Mouse (Mus musculus) embryo, embryonic 10.5 days (tissue): ENCODE measurements around the gene Mfsd9.

Experiments used
- DNase-seq: peaks from one replicate; pipeline ENCODE4 v3.0.0-alpha.2; 2015; ENCODE audit warnings: low spot score

The Mfsd9 gene

GRCm38 (mm10) chr1:40790324-40791141, at the start of gene Mfsd9:
Mfsd9 (minus strand) TSS chr1:40790687.
- peak; percentile 88 for DNase-seq

GRCm38 (mm10) chr1:40835468-40835867, 45.0 kb upstream of the Mfsd9 start:
- no peak for DNase-seq

DNA sequence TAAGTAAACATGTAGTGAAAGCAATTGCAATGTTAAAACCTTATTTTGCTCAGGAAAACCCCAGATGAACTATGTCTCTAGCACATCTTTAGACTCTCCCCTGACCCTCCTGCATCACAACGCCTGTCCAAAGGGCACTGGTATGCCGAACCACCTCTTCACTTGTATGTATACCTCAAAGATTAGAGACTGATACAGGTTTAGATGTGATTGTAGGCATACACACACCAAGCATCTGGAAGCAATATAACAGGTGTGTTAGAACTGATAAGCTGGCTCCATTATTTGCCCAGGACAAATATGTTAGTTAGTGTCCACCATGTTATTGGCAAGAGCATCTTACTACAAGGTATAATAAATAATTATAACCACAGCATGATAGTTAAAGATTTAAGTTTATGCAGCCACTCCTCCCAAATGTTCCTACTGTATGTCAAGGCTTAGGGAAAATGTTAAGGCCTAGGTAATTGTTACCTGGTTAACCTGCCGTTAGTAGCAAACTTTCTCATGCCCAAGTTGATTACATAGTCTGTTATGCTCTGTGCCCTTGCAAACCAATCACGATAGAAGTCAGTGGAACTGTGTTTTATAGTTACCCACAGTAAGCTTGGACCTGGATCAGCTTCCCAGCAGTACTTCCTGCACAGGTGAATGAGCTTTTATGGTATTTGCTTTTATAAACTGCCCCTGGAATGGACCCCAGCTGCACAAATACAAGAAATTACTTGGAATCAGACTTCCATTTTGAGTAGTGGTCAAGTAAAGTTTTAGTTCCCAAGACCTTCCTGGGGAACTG, 40.4 kb upstream of the Mfsd9 start:
- no peak for DNase-seq

DNA sequence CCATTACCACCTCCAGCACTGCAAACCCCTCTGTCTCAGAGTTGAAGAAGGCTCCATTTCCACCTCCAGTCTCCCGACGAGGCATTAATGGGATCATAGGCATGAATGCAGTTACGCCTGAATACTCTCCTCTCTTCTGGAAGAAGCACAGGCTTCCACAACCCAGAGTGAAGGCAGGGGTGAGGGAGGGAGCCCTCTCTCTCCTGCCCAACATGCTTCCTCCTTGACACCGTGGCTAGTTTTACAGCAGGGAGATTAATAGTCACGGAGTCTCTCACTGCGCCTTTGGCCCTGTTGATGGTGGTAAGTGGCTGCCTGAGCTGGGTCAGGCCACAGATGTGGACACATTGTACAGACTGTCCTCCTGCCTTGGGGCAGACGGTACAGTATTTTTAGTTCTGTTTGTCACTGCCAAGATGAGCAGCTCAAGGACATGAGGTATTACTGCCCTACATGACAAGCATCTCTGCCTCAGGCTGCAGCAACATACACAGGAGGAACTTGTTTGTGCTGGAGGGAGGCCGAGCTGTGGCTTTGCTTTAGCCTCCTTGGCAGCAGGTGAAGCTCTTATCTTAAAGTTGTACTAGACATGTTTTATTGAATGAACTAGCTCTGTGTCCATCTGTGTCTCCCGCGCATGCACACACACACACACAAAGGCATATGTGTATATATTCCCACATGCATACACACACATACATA, 38.9 kb upstream of the Mfsd9 start:
- DNase-seq = no peak

- no peak for DNase-seq
Measured at GRCm38 (mm10) chr1:40825826-40826225, 35.3 kb upstream of the Mfsd9 start.

DNA sequence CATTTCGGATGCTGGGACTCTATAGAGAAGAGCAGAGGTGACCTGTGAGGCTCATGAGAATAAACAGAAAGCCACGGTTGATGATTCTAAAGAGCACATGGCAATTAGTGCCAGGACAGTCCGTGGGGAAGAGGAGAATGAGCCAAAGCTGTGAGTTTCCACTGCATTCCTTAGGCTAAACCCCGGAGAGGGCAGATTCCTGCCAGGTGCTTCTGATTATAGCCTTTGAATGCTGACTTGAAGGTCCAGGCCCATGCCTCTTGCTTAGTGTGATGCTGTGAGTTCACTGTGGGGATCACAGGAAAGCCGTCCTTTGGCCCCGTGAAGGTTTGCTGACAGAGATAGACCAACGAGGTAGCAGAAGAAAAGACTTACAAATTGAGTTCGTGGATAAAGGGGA, 34.4 kb upstream of the Mfsd9 start:
- DNase-seq = peak; percentile 23

GRCm38 (mm10) chr1:40824517-40824916, 34.0 kb upstream of the Mfsd9 start:
- no peak for DNase-seq

DNA sequence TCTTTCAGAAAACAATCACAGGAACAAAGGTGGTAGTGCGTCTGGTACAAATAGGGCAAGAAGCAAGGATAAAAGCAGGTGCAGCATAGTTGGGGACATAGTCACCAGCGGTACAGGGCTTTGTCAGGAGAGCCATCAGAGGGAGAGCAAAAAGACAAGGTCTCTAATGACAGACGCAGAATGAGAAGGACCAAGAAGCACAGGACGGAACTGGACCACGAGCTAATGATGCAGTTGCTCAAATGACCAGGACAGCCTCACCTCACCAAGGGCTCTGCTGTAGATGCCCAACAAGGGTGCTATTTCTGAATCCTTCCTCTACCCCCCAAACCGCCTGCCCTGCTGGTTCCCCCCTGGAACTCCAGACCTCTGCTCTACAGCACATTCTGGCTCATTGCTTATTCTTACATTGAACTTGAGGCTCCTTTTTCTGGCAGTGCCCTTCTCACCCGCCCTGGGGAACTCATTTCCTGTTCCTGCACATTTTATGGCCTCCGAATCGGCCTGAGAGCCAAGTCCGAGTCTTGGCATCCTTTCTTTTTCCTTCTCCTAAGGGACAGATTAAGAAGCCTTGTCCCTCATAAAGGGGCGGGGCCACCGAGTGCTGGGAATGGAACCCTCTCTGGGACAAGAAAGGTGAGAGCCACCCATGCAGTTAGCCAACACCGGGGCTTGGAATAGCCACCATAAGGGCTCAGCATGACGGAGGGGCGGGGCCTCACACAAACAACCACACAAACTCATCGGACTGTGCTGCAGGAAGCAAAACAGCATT, 24.8 kb upstream of the Mfsd9 start:
- no peak for DNase-seq

DNA sequence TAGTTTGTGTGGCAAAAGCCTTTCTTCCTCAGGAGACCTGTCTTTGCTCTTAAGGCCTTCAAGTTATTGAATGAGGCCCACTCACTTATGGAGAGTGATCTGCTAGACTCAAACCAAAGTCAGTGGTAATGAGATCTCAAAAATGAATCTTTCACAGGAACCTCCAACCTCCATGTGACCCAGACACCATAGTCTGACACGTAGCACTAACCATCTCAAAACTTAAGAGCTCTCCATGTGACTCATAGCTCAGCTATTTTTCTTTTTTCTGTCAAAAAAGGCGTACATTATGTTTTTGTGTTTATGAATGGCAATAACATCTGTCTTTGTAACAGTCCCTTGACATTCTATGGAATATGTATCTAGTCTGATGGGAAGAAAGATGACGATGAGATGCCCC, 18.2 kb upstream of the Mfsd9 start:
- no peak for DNase-seq

DNA sequence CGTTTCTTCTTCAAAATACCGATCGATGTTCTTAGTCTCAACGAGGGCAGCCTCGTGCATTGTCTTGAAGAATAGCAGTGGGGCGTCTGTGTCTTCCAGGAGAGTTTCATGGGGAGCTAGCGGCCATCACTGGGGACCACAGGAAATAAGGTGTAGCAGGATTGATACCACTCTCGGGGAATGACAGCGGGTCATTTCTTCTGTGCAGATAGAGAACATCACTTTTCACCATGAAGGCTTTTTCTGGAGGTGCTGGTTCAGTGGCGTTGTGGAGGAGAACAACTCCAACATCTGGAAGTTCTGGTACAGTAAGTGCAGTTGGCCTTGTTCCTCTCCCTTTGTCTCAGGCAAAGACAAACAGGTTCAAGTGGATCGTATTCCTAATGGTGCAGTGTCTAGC, 15.4 kb upstream of the Mfsd9 start:
- no peak for DNase-seq

- no peak for DNase-seq
Measured at GRCm38 (mm10) chr1:40805351-40805750, 14.9 kb upstream of the Mfsd9 start, which contains the start of gene Tmem182. Tmem182 (plus strand) TSS chr1:40805601.

DNA sequence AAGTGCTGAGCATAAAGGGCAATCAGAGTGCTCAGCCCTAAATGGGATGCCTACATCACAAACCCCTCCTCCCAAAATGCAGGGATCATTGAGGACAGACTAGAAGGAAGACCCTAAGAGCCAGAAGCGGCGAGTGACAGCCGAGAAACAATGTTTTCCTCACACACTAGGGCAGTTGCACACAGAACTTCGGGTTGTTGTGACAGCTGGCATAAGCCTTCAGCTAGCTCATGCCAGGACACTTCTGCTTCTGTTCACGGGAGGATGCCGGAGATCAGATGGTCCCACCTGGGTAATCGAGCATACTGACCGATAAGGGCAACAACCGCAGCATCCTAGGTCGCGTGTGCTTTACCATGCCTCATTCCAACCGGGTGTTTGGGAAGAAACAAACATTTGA, 13.6 kb upstream of the Mfsd9 start:
- DNase-seq = no peak

DNA sequence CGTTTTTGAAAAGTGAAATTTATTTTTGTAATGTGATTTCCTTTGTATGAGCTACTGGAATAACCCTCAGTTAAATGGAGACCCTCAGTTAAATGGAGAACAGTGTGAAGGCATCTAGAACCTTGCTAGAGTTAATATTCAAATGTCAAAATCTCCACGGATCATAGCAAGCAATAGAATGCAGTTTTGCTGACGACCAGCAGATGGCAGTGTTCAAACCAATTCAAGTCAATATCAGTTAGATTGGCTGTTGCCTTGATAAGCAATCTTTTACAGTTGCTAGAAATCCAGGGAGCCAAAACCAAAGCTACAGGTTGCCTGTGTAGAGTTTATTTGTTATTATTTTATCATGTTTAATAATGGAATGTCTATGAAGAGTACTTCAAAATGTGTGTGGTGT, 12.3 kb upstream of the Mfsd9 start:
- DNase-seq = peak; percentile 68

DNA sequence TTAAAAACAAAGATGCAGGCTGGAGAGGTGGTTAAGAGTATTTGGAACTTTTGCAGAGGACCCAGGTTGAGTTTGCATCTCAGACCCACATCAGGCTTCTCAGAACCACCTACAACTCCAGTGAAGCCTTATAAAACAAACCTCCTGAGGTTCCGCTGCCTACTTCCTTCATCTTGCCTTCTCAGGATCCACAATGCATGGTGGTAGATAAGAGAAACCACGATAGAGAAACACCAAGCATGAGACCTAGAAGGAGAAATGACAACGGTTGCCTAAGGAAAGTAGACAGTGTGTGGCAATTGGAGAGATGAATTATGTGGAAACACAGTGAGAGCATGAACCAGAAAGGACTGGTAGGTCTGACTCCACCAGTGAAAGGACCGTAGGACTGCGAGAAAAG, 10.4 kb upstream of the Mfsd9 start:
- no peak for DNase-seq

- no peak for DNase-seq
Measured at GRCm38 (mm10) chr1:40799121-40799520, 8.6 kb upstream of the Mfsd9 start.

DNA sequence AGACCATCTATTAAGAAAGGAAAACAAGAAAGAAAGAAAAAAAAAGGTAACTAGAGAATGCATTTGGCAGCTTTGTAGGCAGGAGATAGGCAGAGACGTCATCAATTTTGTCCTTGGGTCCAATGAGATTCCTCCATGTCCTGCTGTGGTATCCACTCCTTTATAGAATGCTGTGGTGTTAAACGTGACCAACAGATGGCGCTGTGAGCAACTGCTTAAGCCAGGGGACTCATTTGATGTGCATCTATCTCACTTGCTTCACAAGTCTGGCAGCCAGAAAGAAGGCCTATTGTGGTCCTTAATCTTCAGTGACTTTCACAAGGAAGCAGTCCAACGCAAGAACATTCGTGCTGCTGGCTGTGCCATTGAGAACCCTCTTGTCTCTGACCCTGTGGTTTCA, 6.9 kb upstream of the Mfsd9 start:
- DNase-seq = peak; percentile 84

GRCm38 (mm10) chr1:40795508-40795907, 5.0 kb upstream of the Mfsd9 start:
- no peak for DNase-seq

DNA sequence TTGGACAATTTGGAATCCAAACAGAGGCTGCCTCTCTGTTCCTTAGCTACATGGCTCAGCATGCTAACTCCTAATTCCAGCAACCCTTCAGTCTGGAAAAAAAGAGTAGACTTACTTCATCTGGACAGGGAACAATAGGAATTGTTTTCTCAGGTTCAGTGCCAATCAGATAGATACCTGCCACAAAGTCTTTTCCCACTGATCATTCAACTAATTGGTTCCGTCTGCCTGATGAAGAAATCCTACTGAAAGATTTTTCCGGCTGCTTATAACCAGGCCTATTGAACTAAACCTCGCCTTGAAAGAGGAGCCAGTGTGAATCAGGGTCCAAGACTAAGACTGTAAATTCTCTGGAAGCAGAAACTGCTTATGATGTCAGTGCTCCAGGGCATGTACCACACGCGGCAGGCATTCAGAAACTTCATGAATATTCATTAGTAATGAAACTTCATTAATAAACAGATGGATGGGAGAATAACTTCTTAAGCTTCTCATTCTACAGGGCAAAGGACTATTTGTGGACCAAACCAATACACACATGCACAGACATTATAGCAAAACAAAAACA, 737 bp downstream of the Mfsd9 start:
- no peak for DNase-seq

DNA sequence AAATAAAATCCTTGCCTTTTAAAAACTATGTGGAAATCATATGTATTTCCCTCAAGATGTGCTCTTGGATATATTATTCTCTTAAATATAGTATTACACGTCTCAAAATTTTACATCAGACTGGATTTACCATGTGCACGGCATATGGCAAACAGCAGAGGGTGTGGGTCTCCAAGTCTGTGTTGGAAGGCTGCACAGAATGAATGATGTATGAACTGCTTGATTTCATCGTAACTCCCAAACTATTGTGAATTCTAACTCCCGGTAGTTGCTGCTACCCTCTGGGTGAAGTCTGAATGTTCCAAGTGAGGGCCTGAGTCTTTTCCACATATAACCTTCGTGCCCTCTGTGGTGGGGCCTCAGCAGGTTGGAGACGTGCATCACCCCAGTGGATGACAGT, 1.5 kb downstream of the Mfsd9 start:
- no peak for DNase-seq

DNA sequence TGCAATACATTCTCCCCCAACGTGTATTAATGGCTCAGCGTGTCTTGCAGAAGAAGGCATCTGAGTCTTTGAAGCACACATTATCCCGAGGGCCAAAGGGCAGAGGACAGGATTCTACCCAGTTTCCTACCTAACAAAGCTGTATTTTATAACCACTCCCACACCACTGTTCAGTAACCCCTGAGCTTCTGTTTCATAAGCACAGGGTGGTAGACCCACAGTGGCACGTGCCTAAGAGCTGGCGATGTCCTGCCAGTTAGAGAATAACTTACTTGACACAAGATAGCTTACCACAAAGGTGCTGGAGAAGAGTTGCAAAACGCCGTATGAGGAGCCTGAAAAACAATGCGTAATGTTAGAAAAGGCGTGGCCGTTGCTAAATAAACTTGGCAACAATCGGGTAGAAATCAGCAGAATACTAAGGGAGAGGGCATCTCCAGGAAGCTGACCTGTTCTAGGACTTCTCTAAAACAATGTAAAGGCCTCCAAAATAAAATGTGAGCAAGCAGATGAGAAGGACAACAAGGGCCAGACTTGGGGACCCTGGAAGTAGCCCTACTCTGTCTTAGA, 4.5 kb downstream of the Mfsd9 start:
- no peak for DNase-seq

DNA sequence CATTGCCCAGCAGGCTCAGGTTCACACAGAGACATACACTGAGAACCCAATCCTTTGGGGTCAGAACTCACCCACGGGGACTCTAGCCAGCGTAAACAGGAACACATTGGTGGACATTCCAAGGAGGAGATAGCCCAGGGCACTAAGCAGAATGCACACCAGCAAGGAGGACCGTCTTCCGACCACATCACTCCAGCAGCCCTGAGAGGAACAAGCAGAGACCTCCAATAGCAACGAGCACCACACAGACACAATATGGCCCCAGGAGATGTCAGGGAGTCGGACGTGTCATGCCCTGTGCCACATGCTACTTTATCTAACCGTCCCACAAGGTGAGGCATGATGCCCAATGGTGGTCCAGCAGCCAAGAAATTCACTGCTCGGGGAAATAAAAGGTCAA, 6.2 kb downstream of the Mfsd9 start:
- DNase-seq = no peak
